Mouse (Mus musculus) ovary, adult 10 weeks (tissue): ENCODE measurements around the gene Vps13d. TPM values are rescaled to one million over a fixed set of nuclear protein-coding genes. Genes with fewer than 3 reads are reported as not detected.

ENCODE experiments used
- polyA plus RNA-seq: library from polyadenylated mRNA; stranded (reverse); fragments of 350-450 nt; fragmentation: Illumina TruSeq; extraction: RNeasy Lipid Tissue Mini Kit (QIAGEN cat#74804); gene quantifications from one replicate; pipeline ENCODE4 v1.2.3, GENCODE M21; 2014

Vps13d gene
- 28.7 TPM for polyA plus RNA-seq

DNA sequence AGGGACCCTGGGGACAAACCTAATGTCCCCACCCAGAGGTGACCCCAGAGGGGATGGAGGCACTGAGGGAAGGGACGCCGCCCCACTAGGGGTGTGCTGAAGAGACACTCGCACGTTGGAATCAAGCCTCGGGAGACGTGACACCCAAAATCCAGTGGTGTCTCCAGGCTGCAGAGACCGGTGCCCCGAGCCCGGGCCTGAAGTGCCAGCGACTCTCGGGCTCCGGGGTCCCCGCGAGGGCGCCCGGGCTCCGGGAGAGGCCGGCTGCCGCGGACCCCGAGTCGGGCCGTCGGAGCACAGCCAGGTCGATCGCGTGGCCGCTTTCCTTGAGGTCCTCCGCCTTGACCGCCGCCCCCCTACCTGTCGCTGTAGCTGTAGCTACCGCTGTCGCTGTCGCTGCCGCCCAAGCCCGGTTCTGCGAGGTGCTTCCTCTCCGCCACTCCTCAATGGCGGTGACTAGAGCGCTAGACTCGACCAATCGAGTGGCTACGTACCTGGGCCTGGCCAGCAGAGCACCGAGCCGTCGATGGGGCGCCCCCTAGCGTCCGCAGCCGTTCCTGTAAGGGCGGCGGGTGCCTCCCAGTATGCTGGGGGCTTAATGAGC lies at the start of gene Vps13d:
Vps13d (minus strand) TSS at position 447 of the 604 bp plus-strand sequence.

Other genes starting within 250 kb of the Vps13d start
- 4.6 TPM for gene Tnfrsf1b, start 51.9 kb upstream of the Vps13d start, polyA plus RNA-seq
- not detected for gene Tnfrsf8, start 120.2 kb upstream of the Vps13d start, polyA plus RNA-seq